Mouse (Mus musculus) left cerebral cortex, adult 9 months (tissue): ENCODE data around the gene Spry2.

Experiments used
- DNase-seq, 2 experiments: peaks; one replicate each; pipeline ENCODE4 v3.0.0; 2022; ENCODE audit warnings: low spot score in 2 of 2

Gene Spry2

GRCm38 (mm10) chr14:105896791-105897568 lies at the start of gene Spry2:
Gene Spry2, minus strand, starts transcription at chr14:105896819.
- DNase-seq, result peak; percentile 83 to 92

GRCm38 (mm10) chr14:105941353-105941752 lies 44.7 kb upstream of the Spry2 start:
- no peak for DNase-seq

- DNase-seq, result no peak
Observed at GRCm38 (mm10) chr14:105926726-105927125, 30.1 kb upstream of the Spry2 start.

GRCm38 (mm10) chr14:105925305-105925704 lies 28.7 kb upstream of the Spry2 start:
- DNase-seq, result no peak

- DNase-seq, result peak in 1 of 2 experiments; percentile 25
Observed at GRCm38 (mm10) chr14:105924712-105925111, 28.1 kb upstream of the Spry2 start.

GRCm38 (mm10) chr14:105922874-105923273 lies 26.3 kb upstream of the Spry2 start:
- no peak for DNase-seq

GRCm38 (mm10) chr14:105922427-105922826 lies 25.8 kb upstream of the Spry2 start:
- DNase-seq, result no peak

GRCm38 (mm10) chr14:105921217-105921695 lies 24.6 kb upstream of the Spry2 start:
- DNase-seq, result no peak

GRCm38 (mm10) chr14:105920395-105921216 lies 24.0 kb upstream of the Spry2 start:
- DNase-seq, result no peak

GRCm38 (mm10) chr14:105907216-105907615 lies 10.6 kb upstream of the Spry2 start:
- DNase-seq, result no peak

- no peak for DNase-seq
Observed at GRCm38 (mm10) chr14:105905935-105906334, 9.3 kb upstream of the Spry2 start.

- no peak for DNase-seq
Observed at GRCm38 (mm10) chr14:105905509-105905908, 8.9 kb upstream of the Spry2 start.

GRCm38 (mm10) chr14:105902807-105903206 lies 6.2 kb upstream of the Spry2 start:
- DNase-seq, result no peak

GRCm38 (mm10) chr14:105900841-105901240 lies 4.2 kb upstream of the Spry2 start:
- no peak for DNase-seq

- DNase-seq, result no peak
Observed at GRCm38 (mm10) chr14:105899116-105899515, 2.5 kb upstream of the Spry2 start.

- peak; percentile 60 to 91 for DNase-seq
Observed at GRCm38 (mm10) chr14:105898266-105899111, 1.9 kb upstream of the Spry2 start.

GRCm38 (mm10) chr14:105897569-105898101 lies 1.0 kb upstream of the Spry2 start:
- peak; percentile 31 to 74 for DNase-seq

GRCm38 (mm10) chr14:105895961-105896651 lies 513 bp downstream of the Spry2 start:
- peak; percentile 8 to 42 for DNase-seq

GRCm38 (mm10) chr14:105894971-105895873 lies 1.4 kb downstream of the Spry2 start:
- DNase-seq, result peak; percentile 16 to 41

- DNase-seq, result peak; percentile 13 to 48
Observed at GRCm38 (mm10) chr14:105893623-105893995, 3.0 kb downstream of the Spry2 start.
